Mouse (Mus musculus): ENCODE measurements at regions not wholly inside any gene's neighbourhood (a gene's known extent, or its start where the extent isn't known, plus 50 kb on each side); places are given as distances from the start of the nearest gene placed in this dataset.

DNA sequence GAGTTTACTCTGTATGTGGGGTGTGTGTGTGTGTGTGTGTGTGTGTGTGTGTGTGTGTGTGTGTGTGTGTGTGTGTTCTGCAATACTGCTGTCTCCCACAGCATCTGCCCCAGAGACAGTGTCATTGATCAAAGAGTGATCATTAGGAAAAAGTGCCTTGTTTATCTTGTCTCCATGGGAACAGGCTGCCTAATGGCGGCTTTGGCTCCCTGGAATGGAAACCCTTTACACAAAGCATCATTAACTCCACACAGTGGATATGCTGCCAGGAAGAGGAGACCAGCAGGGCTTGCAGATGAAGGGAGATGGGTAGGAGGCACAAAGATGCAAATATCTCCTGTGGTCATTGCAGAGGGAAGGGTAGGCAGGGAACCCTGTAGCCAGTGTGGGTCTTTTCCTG lies 106.0 kb upstream of the Cdh4 start:
- no peak for DNase-seq (ENCODE audit: low read depth, low spot score)

DNA sequence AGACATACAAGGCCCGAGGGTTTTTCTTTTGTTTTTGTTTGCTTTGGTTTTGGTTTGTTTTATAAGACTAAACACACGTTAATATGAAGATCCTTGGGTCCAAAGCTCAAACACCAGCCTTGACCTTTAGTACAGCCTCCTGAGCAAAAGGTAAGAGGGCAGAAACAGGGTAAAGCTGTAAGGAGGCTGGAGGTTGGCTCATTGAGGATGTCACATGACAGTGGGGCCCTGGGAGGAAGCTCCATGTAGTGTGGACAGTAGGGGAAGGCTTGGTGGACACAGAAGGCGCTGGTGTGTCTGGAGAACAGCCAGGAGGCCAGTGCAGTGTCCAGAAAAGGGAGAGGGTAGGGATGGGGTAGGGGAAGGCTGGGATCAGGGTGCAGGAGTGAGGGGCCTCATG lies 89.6 kb upstream of the Cdh4 start:
- DNase-seq (ENCODE audit: low read depth, low spot score) = no peak

DNA sequence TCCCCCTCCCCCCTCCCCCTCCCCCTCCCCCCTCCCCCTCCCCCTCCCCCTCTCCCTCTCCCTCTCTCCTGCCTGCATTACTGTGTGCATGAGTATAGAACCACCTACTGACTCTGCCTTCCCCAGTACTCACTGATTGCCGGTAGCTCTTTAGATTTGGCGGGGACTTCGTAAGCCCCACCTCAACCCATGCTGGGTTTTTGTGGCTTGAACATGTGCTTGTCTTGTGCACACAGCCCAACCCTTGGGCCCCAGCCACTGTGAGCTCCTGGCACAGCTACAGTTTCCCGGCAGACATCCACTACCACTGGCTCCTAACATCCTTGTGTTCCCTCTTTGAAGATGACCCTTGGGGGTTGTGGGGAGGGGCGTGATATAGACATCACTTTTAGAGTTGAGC lies 87.4 kb upstream of the Cdh4 start:
- DNase-seq (ENCODE audit: low read depth, low spot score) = no peak

DNA sequence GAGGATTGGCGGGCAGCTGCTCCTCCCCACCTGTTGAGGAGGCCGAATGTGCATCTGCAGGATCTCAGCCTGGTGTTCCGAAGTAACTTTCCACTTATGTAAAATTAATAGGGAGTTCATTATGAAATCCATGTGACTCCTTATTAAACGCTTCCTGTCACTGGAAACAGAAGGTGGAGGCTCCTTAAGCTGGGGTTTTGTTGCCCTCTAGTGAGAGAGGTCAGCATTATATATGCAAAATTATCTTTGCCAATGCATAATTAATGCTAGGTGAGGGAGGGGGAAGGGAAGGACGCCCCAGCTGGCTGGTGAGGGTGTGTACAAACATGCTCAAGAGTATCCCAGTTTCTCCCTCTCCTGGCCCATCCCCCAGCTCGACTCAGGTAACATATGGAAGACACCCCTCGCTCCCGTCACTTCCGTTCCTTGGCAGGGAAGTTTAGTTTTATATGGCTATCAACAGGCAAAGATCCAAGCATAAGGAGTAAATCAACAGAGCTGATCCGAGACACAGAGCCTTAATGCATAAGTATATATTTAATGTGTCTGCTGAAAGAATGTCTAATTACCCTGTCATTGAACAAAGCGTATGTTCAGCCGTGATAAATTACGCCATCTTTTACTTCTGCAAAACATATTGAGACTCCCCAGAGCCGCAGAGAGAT lies 71.2 kb upstream of the Cdh4 start:
- DNase-seq (ENCODE audit: low read depth, low spot score) = no peak

DNA sequence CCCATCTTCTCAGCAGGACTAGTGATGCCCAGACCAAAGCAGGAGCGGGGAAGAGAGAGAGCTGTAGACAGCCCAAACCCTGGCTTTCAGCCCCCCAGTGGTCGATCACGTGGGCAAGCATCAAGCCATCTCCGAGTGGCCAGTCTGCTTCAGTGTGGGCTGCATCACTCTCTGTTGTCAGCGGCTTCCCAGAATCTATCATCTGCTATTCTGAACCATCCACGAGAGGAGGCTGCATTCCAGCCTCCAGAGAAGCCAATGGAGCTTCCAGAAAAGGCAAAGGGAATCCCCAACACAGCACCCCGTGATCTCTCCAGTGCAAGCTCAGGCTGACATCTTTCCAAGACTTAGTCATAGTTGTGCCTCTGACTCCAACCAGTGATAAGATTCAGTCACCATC lies 70.7 kb upstream of the Cdh4 start:
- DNase-seq (ENCODE audit: low read depth, low spot score) = no peak

DNA sequence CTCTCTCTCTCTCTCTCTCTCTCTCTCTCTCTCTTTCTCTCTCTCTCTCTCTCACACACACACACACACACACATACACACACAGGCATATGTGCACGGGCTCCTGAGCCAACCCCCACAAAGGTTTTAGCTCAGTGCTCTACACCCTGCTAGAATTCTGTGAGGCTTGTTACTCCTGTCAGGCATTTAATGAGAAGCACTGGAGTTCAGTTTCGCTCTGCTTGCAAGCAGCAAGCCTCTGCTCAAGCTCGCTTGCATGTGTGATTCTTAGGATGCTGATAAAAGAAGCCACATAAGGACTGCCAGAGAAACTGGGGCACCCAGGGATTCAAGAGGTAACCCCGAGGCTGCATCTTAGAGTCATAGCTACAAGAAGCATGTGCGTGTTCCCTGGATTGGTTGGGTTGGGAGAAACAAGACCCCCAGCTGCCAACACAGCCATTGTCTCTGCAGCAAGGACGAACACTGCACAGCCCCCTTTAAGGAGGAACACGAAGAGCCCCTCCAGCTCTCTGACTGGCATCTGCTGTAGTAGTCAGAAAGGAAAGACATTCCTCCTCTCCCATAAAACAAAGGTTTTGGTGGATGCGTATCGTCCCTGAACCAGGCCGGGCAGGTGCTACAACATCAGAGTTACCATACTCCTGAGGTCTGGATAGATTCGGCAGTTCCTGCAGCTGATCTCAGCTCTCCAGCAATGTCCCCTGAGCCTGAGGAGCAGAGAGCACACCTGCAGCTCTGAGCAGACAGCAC lies 62.4 kb upstream of the Cdh4 start:
- DNase-seq (ENCODE audit: low read depth, low spot score) = no peak

DNA sequence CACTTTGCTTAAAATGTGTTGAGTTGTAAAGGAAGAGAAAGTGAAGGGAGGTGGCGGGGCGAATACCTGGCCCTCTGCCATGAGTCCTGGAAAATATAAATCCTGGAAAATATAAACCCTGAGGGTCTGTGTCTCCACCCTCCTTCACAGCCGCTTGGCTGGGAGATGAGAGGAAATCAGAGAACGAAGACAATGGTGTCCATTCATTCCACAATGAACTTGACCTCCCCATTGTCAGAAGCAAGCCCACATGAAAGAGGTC lies 61.9 kb upstream of the Cdh4 start:
- DNase-seq (ENCODE audit: low read depth, low spot score) = no peak

DNA sequence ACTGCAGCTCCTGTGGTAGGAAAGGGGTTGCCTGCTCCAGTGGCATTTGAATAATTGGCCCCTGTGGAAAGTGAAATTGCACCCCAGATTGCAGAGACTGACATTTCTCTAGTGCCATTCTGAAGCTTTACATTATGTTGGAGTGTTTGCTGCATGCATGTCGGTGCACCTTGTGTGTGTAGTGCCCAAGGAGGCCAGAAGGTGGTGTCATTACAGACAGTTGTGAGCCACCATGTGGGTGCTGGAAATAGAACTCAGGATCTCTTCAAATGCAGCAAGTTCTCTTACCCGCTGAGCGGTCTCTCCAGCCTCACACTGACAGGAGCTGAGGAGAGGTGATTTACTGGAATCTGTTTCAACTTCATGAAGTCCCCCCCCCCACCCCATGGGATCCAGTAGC lies 60.3 kb upstream of the Cdh4 start:
- no peak for DNase-seq (ENCODE audit: low read depth, low spot score)

DNA sequence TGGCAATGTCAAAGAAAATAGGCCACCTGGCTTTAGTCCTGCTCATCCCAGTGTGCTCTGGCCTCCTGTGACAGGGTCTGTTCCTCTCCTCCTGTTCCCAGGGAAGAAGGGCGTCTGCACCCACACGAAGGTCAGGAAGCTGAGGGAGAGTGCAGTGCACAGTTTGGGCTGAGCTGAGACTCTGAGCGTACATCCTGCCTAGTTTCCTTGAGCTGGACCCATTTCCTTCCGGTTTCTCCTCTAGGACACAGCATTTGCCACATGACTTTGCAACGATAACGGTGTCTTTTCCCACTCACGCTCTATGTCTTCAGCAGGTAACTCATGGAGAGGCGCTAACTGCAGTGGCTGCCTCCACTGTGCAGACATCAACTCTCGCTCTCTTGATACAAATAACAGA lies 59.6 kb upstream of the Cdh4 start:
- DNase-seq (ENCODE audit: low read depth, low spot score) = no peak

DNA sequence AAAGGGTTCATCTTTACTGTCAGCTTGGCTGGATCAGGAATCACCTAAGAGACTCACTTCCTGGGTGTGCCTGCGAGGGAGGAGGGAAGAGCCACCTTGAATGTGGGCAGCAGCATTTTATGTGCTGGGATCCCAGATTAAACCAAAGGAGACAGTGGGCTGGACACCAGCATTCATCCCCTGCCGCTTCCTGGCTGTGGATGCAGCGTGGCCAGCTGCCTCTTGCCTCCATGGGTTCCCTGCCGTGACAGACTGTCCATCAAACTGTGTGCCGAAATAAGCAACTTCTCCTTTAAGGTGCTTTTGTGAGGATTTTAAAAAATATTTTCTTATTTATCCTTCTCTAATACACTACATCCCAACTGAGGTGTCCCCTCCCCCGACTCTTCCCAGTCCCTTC lies 55.4 kb upstream of the Cdh4 start:
- no peak for DNase-seq (ENCODE audit: low read depth, low spot score)

DNA sequence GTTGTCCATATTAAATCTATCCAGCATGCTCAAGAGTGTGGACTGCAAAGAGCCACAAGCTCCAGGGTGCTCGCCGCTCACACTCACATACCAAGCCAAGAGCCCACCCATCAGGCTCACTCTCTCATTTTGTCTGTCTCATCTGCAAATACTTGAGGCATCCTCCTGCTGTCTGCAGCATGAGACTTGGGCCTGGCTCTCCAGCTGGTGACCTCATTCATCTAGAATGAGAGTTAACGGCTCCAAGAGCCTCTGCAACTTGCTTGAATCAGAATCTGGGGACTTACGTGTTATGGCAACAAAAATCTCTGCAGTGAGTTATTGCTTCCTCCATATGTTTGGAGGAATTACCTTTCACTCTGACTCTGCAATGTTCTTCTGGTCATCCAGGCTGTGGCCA lies 51.7 kb upstream of the Cdh4 start:
- no peak for DNase-seq (ENCODE audit: low read depth, low spot score)

DNA sequence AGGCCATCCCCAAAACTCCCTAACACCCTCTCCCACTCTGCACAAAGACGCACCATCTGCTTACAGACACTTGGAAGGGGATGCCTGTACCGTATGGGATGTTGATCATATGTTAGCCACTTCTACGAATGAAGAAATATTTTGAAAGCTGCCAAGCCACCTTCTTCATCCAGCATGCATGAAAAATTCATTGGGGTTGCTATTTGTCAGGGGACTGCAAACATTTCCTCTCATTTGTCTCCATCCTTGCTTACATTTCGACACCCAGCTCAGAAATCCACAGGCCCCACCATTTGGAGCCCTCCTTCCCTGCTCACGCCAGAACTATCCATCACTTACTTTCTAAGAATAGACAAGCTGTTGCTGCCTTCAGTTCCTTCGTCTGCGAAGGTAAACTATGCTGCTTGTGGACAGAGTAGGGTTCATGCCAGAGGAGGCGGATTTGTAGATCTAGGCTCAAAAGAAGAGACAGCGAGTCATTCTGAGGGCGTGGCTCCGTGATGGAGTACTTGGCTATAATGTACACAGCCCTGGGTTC lies 51.2 kb upstream of the Cdh4 start:
- DNase-seq (ENCODE audit: low read depth, low spot score) = no peak
